Mouse (Mus musculus) forebrain, embryonic 16.5 days (tissue): Measurements from ENCODE around the gene Dnah2. TPM values are rescaled to one million over a fixed set of nuclear protein-coding genes. Genes with fewer than 3 reads are reported as not detected.

Experiments
- ATAC-seq: fragments of 200-750 bp; cut with Nextera tagmentation; 2 replicates; pipeline ENCODE4 v1.8.0; 2017; ENCODE audit warnings: mild to moderate bottlenecking, moderate library complexity
- H3K27ac ChIP-seq: fragments of 300-500 bp; sonication (generic); 2 replicates; pipeline ENCODE4 v1.5.1; 2014; ENCODE audit warnings: low read length, control low read depth
- H3K27me3 ChIP-seq: fragments of 300-500 bp; sonication (generic); replicated peaks from 2 replicates; pipeline ENCODE4 v1.6.1; 2014; ENCODE audit warnings: low read length; ENCODE audit not compliant: control insufficient read depth, insufficient read depth
- H3K36me3 ChIP-seq: fragments of 300-500 bp; sonication (generic); 2 replicates; pipeline ENCODE4 v1.6.1; 2014; ENCODE audit not compliant: control insufficient read depth, insufficient read depth
- H3K4me1 ChIP-seq: fragments of 300-500 bp; sonication (generic); replicated peaks from 2 replicates; pipeline ENCODE4 v1.6.1; 2014; ENCODE audit warnings: low read length; ENCODE audit not compliant: control insufficient read depth, insufficient read depth
- H3K4me2 ChIP-seq: fragments of 300-500 bp; sonication (generic); 2 replicates; pipeline ENCODE4 v1.6.1; 2014; ENCODE audit warnings: mild to moderate bottlenecking, low read length, control low read depth
- H3K4me3 ChIP-seq: fragments of 300-500 bp; sonication (generic); replicated peaks from 2 replicates; pipeline ENCODE4 v1.5.1; 2014; ENCODE audit warnings: mild to moderate bottlenecking, low read length, control low read depth
- H3K9ac ChIP-seq: fragments of 300-500 bp; sonication (generic); replicated peaks from 2 replicates; pipeline ENCODE4 v1.6.1; 2014; ENCODE audit warnings: low read depth, low read length, control low read depth
- H3K9me3 ChIP-seq: fragments of 300-500 bp; sonication (generic); 2 replicates; pipeline ENCODE4 v1.6.1; 2016; ENCODE audit warnings: low read length; ENCODE audit not compliant: control insufficient read depth
- WGBS: fragments of 180-500 bp; shearing (Covaris S2); extraction: QIAGEN DNeasy Blood & Tissue Kit; methylation state at CpG from one replicate; pipeline ENCODE4 v1.1.7; 2014; 5-methylcytosine and 5-hydroxymethylcytosine counted together
- polyA plus RNA-seq: library from polyadenylated mRNA; unstranded; fragments of >200 nt; fragmentation: Nextera tagmentation; extraction: Ambion mirVana; gene quantifications from 2 replicates; pipeline ENCODE4 v1.2.1, GENCODE M21; 2015

Gene Dnah2
- polyA plus RNA-seq, 1 experiment from 2014 or later, result 3.7 TPM

DNA sequence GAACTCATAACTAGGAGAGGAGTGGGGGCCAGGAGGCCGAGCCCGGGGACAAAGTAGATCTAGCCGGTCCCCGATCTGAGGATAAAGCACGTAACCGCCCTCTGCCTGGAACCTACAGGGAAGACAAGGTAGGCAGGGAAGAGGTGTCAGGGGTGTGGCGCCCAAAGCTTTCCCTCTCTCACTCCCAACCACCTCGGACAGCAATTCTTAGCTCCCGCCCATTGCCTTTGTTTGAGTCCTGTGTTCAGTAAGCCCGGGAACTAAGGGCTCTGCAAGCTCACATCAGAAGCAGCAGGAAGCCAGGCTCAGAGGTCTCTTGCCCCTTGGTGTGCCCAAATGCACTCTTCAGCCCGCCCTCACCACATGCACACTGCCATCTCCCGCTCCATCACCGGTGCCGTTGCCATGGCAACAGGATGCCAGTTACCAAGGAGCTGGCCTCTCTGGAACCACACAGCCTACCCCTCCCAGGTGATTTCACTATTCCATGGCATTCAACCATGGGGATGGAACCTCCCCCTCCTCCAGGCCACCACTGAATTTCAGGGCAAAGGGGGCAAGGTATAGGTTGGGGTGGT is 8.6 kb upstream of the Dnah2 start:
- Histone ChIP-seq H3K27ac (peak overlapping the region; percentile 56), H3K4me1 (peaks cover 73% of the 10 kb centered on the region), H3K4me3 (peak overlapping the region; percentile 78), H3K4me2 (peak overlapping the region; percentile 93), H3K9ac (peak overlapping the region; percentile 54), H3K27me3 (no peaks in the 10 kb centered on the region), H3K36me3 (0 out of 2 replicates have a peak, but pooled peaks cover 3% of the 10 kb centered on the region), H3K9me3 (no peaks in the 10 kb centered on the region)
- no peak for ATAC-seq
- WGBS, result 11% methylated on average over 14 of the region's 14 CpGs

DNA sequence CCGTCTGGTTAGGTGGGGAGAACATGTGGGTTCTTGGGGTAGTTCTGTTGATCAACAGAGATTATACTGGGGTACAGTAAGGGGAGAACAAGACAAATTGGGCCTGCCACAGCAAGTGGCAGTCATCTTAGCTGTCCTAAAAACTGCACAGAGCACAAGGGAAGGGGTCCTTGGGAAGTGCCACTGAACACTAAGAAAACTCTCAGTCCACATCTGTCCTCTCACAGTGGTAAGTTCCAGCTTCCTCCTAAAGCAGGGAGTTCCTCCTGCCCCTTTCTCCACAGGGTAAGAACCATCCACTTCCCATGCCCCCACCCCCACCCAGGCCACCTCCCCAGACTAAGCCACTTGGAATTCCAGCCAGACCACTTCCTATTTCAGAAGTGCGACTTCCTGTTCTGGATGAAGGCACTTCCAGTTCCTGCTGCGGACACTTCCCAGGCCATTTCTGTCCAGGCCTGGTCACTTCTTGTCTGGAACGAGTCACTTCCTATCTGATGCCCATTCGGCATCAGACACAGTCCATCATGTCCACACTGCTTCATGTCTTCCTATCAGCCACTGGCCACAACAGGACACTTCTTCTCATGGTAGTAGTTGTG is 5.7 kb upstream of the Dnah2 start:
- no peak overlapping the region for H3K4me2 ChIP-seq
- H3K36me3 ChIP-seq, result 0 out of 2 replicates have a peak, but pooled peaks cover 3% of the 10 kb centered on the region
- no peaks in the 10 kb centered on the region for H3K9me3 ChIP-seq
- no peak overlapping the region for H3K9ac ChIP-seq
- ATAC-seq, result no peak
- H3K27me3 ChIP-seq, result no peaks in the 10 kb centered on the region
- H3K4me1 ChIP-seq, result peaks cover 62% of the 10 kb centered on the region
- no peak overlapping the region for H3K4me3 ChIP-seq
- WGBS, result 87% methylated on average over 5 of the region's 5 CpGs
- no peak overlapping the region for H3K27ac ChIP-seq

GRCm38 (mm10) chr11:69553341-69553721 is 4.4 kb upstream of the Dnah2 start:
- peak; percentile 4; the same call in 1 of the 2 replicates for ATAC-seq
- Histone ChIP-seq H3K4me2 (peak overlapping the region; percentile 37), H3K36me3 (0 out of 2 replicates have a peak, but pooled peaks cover 3% of the 10 kb centered on the region), H3K9me3 (no peaks in the 10 kb centered on the region), H3K9ac (peak overlapping the region; percentile 49), H3K27ac (peak overlapping the region; percentile 91), H3K27me3 (no peaks in the 10 kb centered on the region), H3K4me1 (peaks cover 63% of the 10 kb centered on the region), H3K4me3 (peak overlapping the region; percentile 16)
- WGBS, result 14% methylated on average over 2 of the region's 2 CpGs

GRCm38 (mm10) chr11:69552622-69553340 is 3.9 kb upstream of the Dnah2 start:
- 7% methylated on average over 14 of the region's 14 CpGs for WGBS
- H3K4me3 ChIP-seq, result peak overlapping the region; percentile 16
- peak; percentile 87 for ATAC-seq
- H3K9ac ChIP-seq, result peak overlapping the region; percentile 49
- 0 out of 2 replicates have a peak, but pooled peaks cover 3% of the 10 kb centered on the region for H3K36me3 ChIP-seq
- H3K27ac ChIP-seq, result peak overlapping the region; percentile 91
- peaks cover 63% of the 10 kb centered on the region for H3K4me1 ChIP-seq
- peak overlapping the region; percentile 37 for H3K4me2 ChIP-seq
- no peaks in the 10 kb centered on the region for H3K9me3 ChIP-seq
- no peaks in the 10 kb centered on the region for H3K27me3 ChIP-seq

GRCm38 (mm10) chr11:69551310-69551709 is 2.4 kb upstream of the Dnah2 start:
- peaks cover 58% of the 10 kb centered on the region for H3K4me1 ChIP-seq
- 62% methylated on average over 4 of the region's 4 CpGs for WGBS
- H3K9ac ChIP-seq, result no peak overlapping the region
- 0 out of 2 replicates have a peak, but pooled peaks cover 3% of the 10 kb centered on the region for H3K36me3 ChIP-seq
- H3K9me3 ChIP-seq, result no peaks in the 10 kb centered on the region
- ATAC-seq, result no peak
- H3K27me3 ChIP-seq, result no peaks in the 10 kb centered on the region
- no peak overlapping the region for H3K4me2 ChIP-seq
- no peak overlapping the region for H3K4me3 ChIP-seq
- no peak overlapping the region for H3K27ac ChIP-seq

DNA sequence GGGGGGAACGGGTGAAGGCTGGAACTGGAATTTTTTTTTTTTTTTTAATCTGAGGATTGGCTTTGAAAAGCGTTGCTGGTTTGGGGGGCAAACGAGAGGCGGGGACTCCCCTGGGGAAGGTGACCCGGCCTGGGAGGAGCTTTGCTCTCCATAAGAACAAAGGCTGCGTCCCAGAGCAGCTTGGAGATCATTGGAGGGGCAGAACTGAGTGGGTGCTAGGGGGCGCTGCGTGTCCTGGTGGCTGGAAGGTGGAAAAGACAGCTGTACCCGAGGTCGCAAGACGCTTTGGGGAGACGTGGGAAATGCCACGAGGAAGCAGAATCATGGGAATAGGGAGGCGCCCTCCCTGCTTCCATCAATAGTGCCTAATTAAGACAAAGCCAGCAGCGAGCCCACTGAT is 1.8 kb downstream of the Dnah2 start:
- H3K9ac ChIP-seq, result peak overlapping the region; percentile 62
- peak overlapping the region; percentile 74 for H3K4me2 ChIP-seq
- peak overlapping the region; percentile 47 for H3K4me3 ChIP-seq
- peak; percentile 5 for ATAC-seq
- no peaks in the 10 kb centered on the region for H3K36me3 ChIP-seq
- no peaks in the 10 kb centered on the region for H3K9me3 ChIP-seq
- WGBS, result 1% methylated on average over 15 of the region's 15 CpGs
- H3K27me3 ChIP-seq, result no peaks in the 10 kb centered on the region
- H3K27ac ChIP-seq, result peak overlapping the region; percentile 91
- peaks cover 53% of the 10 kb centered on the region for H3K4me1 ChIP-seq

DNA sequence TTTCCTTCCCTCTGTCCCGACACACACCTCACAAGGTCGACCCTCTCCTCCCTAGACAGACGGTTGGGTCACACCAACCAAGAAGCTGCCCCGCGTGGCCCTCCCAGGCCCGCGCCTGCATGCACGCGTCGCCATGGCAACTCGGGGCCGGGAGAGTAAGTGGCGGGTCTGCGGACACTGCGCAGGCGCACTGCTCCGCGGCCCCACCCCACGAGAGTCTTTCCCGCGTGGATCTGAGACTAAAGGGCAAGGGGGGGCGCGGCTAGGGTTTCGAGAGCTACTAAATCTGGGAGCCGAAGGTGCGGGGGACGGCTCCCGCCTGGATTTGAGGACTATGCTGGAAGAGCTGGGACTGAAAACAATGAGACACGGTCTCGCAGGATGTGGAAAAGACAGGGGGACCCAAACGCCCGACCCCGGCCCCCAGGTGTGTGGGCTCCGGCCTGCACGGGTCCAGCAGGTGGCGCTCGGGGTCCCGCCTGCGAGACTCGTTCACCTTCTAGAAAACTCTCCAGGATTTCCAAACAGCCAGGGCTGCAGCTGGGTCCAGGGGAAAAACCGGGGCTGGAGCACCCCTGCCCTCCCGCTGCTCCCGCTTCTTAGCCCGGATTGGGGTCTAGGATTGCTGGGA is 2.4 kb downstream of the Dnah2 start:
- peaks cover 52% of the 10 kb centered on the region for H3K4me1 ChIP-seq
- no peaks in the 10 kb centered on the region for H3K27me3 ChIP-seq
- peak overlapping the region; percentile 62 for H3K9ac ChIP-seq
- no peaks in the 10 kb centered on the region for H3K36me3 ChIP-seq
- H3K27ac ChIP-seq, result peak overlapping the region; percentile 91
- under 1% methylated on average over 44 of the region's 44 CpGs for WGBS
- ATAC-seq, result peak; percentile 70
- H3K4me2 ChIP-seq, result peak overlapping the region; percentile 74
- no peaks in the 10 kb centered on the region for H3K9me3 ChIP-seq
- H3K4me3 ChIP-seq, result peak overlapping the region; percentile 47

- H3K9ac ChIP-seq, result peak overlapping the region; percentile 62
- peak overlapping the region; percentile 74 for H3K4me2 ChIP-seq
- H3K27ac ChIP-seq, result peak overlapping the region; percentile 91
- H3K27me3 ChIP-seq, result no peaks in the 10 kb centered on the region
- ATAC-seq, result peak; percentile 14; the same call in 1 of the 2 replicates
- peaks cover 52% of the 10 kb centered on the region for H3K4me1 ChIP-seq
- H3K4me3 ChIP-seq, result peak overlapping the region; percentile 47
- H3K36me3 ChIP-seq, result no peaks in the 10 kb centered on the region
- WGBS, result 8% methylated on average over 7 of the region's 7 CpGs
- H3K9me3 ChIP-seq, result no peaks in the 10 kb centered on the region
These were observed 3.0 kb downstream of the Dnah2 start for GRCm38 (mm10) chr11:69545957-69546356.

DNA sequence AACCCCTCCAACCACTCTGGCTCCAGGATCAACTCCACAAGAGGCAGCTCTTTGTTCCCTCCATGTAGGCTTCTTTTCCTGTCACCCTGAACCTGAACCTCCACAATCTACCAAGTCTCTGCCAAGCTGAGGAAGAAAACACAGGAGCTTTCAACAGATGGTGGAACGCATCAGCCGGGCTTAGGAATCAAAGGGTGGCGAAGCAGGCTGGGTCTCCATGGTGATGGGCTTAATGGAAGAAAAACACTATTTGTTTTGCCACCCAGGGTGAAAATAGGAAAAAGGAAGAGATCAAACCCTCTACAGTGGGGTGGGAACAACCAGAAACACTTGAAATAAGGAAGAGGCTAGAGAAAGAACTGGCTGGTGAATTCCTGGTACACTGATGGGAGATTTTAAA is 5.3 kb downstream of the Dnah2 start:
- H3K36me3 ChIP-seq, result no peaks in the 10 kb centered on the region
- H3K9me3 ChIP-seq, result no peaks in the 10 kb centered on the region
- H3K4me2 ChIP-seq, result 0 out of 2 replicates have a peak overlapping the region, but pooled peaks have one; percentile 16
- ATAC-seq, result 0 out of 2 replicates have a peak, but pooled peaks have one; percentile 5
- H3K9ac ChIP-seq, result 0 out of 2 replicates have a peak overlapping the region, but pooled peaks have one; percentile 11
- H3K27ac ChIP-seq, result peak overlapping the region; percentile 80
- H3K4me3 ChIP-seq, result no peak overlapping the region
- H3K4me1 ChIP-seq, result peaks cover 41% of the 10 kb centered on the region
- 7% methylated on average over 3 of the region's 3 CpGs for WGBS
- H3K27me3 ChIP-seq, result no peaks in the 10 kb centered on the region
